Mouse (Mus musculus) midbrain, postnatal 0 days (tissue): ENCODE results near the gene Asb18. TPM values are rescaled to one million over a fixed set of nuclear protein-coding genes. Genes with fewer than 3 reads are reported as not detected.

Experiments
- ATAC-seq: fragments of 200-750 bp; cut with Nextera tagmentation; 2 replicates; pipeline ENCODE4 v1.8.0; 2017; ENCODE audit warnings: moderate number of reproducible peaks, mild to moderate bottlenecking, moderate TSS enrichment, moderate library complexity; ENCODE audit not compliant: low FRiP score
- DNase-seq: peaks from one replicate; pipeline ENCODE4 v3.0.0-alpha.2; 2015; ENCODE audit warnings: low spot score
- H3K27ac ChIP-seq: fragments of 300-500 bp; sonication (generic); 2 replicates; pipeline ENCODE4 v1.5.1; 2014; ENCODE audit warnings: low read depth, mild to moderate bottlenecking, low read length, mixed read lengths
- H3K27me3 ChIP-seq: fragments of 300-500 bp; sonication (generic); 2 replicates; pipeline ENCODE4 v1.6.1; 2014; ENCODE audit warnings: low read length, control low read depth, mixed read lengths; ENCODE audit not compliant: insufficient read depth
- H3K36me3 ChIP-seq: fragments of 300-500 bp; sonication (generic); 2 replicates; pipeline ENCODE4 v1.6.1; 2014; ENCODE audit warnings: low read length, control low read depth, mixed read lengths; ENCODE audit not compliant: insufficient read depth
- H3K4me1 ChIP-seq: fragments of 300-500 bp; sonication (generic); 2 replicates; pipeline ENCODE4 v1.6.1; 2014; ENCODE audit warnings: mild to moderate bottlenecking, control low read depth, antibody characterized with exemption, low read length, mixed read lengths; ENCODE audit not compliant: insufficient read depth
- H3K4me2 ChIP-seq: fragments of 300-500 bp; sonication (generic); 2 replicates; pipeline ENCODE4 v1.6.1; 2014; ENCODE audit warnings: low read depth, mild to moderate bottlenecking, low read length, mixed read lengths; ENCODE audit not compliant: poor library complexity, severe bottlenecking
- H3K4me3 ChIP-seq: fragments of 300-500 bp; sonication (generic); 2 replicates; pipeline ENCODE4 v1.5.1; 2014; ENCODE audit warnings: low read depth, mild to moderate bottlenecking, low read length, moderate library complexity
- H3K9ac ChIP-seq: fragments of 300-500 bp; sonication (generic); replicated peaks from 2 replicates; pipeline ENCODE4 v1.6.1; 2014; ENCODE audit warnings: mild to moderate bottlenecking, low read length, moderate library complexity, mixed read lengths; ENCODE audit not compliant: poor library complexity, severe bottlenecking
- H3K9me3 ChIP-seq: fragments of 300-500 bp; sonication (generic); 2 replicates; pipeline ENCODE4 v1.6.1; 2016; ENCODE audit warnings: low read length, control low read depth
- CTCF ChIP-seq: IDR thresholded peaks from 2 replicates; pipeline ENCODE4 v1.5.1; 2016; ENCODE audit warnings: antibody characterized with exemption, mild to moderate bottlenecking
- WGBS: fragments of 180-500 bp; shearing (Covaris S2); extraction: QIAGEN DNeasy Blood & Tissue Kit; methylation state at CpG from one replicate; pipeline ENCODE4 v1.1.7; 2014; 5-methylcytosine and 5-hydroxymethylcytosine counted together
- polyA plus RNA-seq: library from polyadenylated mRNA; unstranded; fragments of >200 nt; fragmentation: Nextera tagmentation; extraction: Ambion mirVana; gene quantifications from 2 replicates; pipeline ENCODE4 v1.2.1, GENCODE M21; 2015
- total RNA-seq: library from RNA; depleted of rRNA; stranded (reverse); fragments of >200 nt; gene quantifications from 2 replicates; pipeline ENCODE4 v1.2.3, GENCODE M21; 2014

Asb18 gene
- total and polyA plus RNA-seq, 2 experiments from 2014 or later, result 0.39 to 1.6 TPM

- Histone ChIP-seq H3K4me3 (no peak overlapping the region), H3K9ac (no peak overlapping the region), H3K4me1 (peaks cover 9% of the 10 kb centered on the region), H3K4me2 (no peak overlapping the region), H3K27ac (no peak overlapping the region), H3K27me3 (peaks cover 74% of the 10 kb centered on the region), H3K9me3 (no peaks in the 10 kb centered on the region), H3K36me3 (no peaks in the 10 kb centered on the region)
- DNase-seq (peak; percentile 81), ATAC-seq (no peak)
- no peak for TF ChIP-seq CTCF
- 2% methylated on average over 19 of the region's 19 CpGs for WGBS
Observed at GRCm38 (mm10) chr1:89934316-89935260, 79.9 kb downstream of the Asb18 start.

DNA sequence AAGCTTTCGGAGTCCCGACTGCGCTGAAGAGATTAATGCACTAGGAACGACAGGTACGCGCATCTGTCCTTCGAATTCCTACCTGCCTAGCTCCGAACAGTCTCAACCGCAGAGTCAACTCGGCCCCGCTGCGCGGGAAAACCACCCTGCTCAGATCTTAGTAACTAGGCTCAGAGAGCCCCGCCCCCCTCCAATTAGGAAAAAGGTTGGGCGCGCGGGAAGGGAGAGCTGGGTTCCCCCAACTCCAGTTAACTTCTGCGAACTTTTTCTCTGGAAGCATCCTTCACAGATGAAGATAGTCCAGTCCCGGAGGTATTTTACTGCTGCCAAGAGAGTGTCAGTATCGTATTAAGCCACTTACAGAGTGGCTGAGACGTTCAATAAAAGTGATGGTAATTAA is 80.7 kb downstream of the Asb18 start:
- Histone ChIP-seq H3K27ac (no peak overlapping the region), H3K4me2 (no peak overlapping the region), H3K27me3 (peaks cover 66% of the 10 kb centered on the region), H3K9me3 (no peaks in the 10 kb centered on the region), H3K9ac (no peak overlapping the region), H3K36me3 (no peaks in the 10 kb centered on the region), H3K4me3 (no peak overlapping the region), H3K4me1 (peaks cover 9% of the 10 kb centered on the region)
- ATAC-seq, result no peak
- 1% methylated on average over 21 of the region's 21 CpGs for WGBS
- no peak for TF ChIP-seq CTCF
- DNase-seq, result no peak

GRCm38 (mm10) chr1:89933028-89933427 is 81.4 kb downstream of the Asb18 start:
- Histone ChIP-seq H3K9me3 (no peaks in the 10 kb centered on the region), H3K4me1 (peaks cover 9% of the 10 kb centered on the region), H3K36me3 (no peaks in the 10 kb centered on the region), H3K9ac (no peak overlapping the region), H3K27me3 (peaks cover 66% of the 10 kb centered on the region), H3K4me2 (no peak overlapping the region), H3K27ac (no peak overlapping the region), H3K4me3 (no peak overlapping the region)
- no peak for ATAC-seq
- 5% methylated on average over 6 of the region's 6 CpGs for WGBS
- no peak for TF ChIP-seq CTCF
- DNase-seq, result no peak

DNA sequence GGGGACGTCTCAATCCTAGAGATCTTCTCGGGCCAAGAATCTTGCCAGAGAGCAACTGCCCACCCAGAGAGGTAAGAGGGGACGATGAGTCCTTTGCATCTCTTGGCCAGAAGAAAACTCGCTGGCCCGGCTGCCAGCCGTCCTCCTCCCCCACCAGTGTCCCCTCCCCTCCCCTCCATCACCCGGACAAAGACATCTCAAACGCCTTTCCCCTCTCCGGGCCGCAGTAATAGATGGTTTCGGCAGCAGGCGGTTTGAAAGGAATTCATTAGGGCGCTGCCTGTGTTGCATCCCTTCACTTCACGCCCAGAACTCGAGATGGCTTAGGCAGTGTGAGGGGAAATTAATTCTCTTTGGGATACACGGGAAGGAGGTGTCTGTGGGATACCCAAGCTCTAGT is 81.8 kb downstream of the Asb18 start:
- Histone ChIP-seq H3K9me3 (no peaks in the 10 kb centered on the region), H3K4me2 (no peak overlapping the region), H3K9ac (no peak overlapping the region), H3K36me3 (no peaks in the 10 kb centered on the region), H3K4me1 (peaks cover 9% of the 10 kb centered on the region), H3K27me3 (peaks cover 66% of the 10 kb centered on the region), H3K4me3 (no peak overlapping the region), H3K27ac (no peak overlapping the region)
- no peak for TF ChIP-seq CTCF
- 2% methylated on average over 16 of the region's 16 CpGs for WGBS
- ATAC-seq (no peak), DNase-seq (no peak)

- Histone ChIP-seq H3K4me2 (no peak overlapping the region), H3K9ac (no peak overlapping the region), H3K4me1 (peaks cover 9% of the 10 kb centered on the region), H3K4me3 (no peak overlapping the region; the same call in 1 of the 2 replicates), H3K36me3 (no peaks in the 10 kb centered on the region), H3K27ac (no peak overlapping the region), H3K9me3 (no peaks in the 10 kb centered on the region), H3K27me3 (peaks cover 66% of the 10 kb centered on the region)
- 2% methylated on average over 19 of the region's 19 CpGs for WGBS
- ATAC-seq (no peak), DNase-seq (no peak)
- TF ChIP-seq CTCF, result no peak
Observed at GRCm38 (mm10) chr1:89932021-89932423, 82.4 kb downstream of the Asb18 start.

DNA sequence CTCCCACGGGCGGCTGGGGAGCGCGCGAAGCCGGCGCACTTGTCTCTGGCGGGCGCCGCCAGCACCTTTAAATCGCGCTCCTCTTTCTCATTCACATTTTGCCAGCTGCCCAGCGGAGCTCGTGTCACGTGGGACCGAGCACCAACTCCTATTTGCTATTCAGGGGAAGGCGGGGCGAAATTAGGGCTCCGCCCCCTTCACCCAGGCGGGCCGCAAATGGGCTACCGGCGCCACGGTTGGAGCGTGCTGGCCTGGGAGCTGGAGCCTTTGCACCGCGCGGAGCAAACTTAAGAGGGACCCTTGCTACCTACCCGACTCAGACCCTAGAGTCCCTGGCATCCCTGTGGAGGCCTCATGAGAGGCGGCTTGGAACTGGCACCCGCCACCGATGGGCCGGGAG is 83.3 kb downstream of the Asb18 start, which contains the start of gene Gbx2:
Gene Gbx2 (minus strand): TSS at position 60 of the 400 bp plus-strand sequence.
- DNase-seq (peak; percentile 87), ATAC-seq (no peak)
- H3K4me3 ChIP-seq, result peak within 1 kb of the TSS; percentile 26
- peak within 1 kb of the TSS; percentile 44 for H3K4me2 ChIP-seq
- WGBS, result 0% methylated on average over 33 of the region's 33 CpGs
- no peaks in the 10 kb centered on the region for H3K9me3 ChIP-seq
- H3K9ac ChIP-seq, result no peak within 1 kb of the TSS
- H3K36me3 ChIP-seq, result no peaks in the 10 kb centered on the region
- peaks cover 9% of the 10 kb centered on the region for H3K4me1 ChIP-seq
- no peak within 1 kb of the TSS for H3K27ac ChIP-seq
- TF ChIP-seq CTCF, result no peak
- peaks cover 62% of the 10 kb centered on the region for H3K27me3 ChIP-seq
